Mouse (Mus musculus): ENCODE results near the gene Ttc13.
A peak's percentile ranks its signal among the peaks of the same experiment; 100 is the strongest.

Gene Ttc13

GRCm38 (mm10) chr8:124721862-124722515 lies at the start of gene Ttc13, which contains the start of gene Arv1:
Gene Ttc13, minus strand, starts transcription at chr8:124721983.
Gene Arv1, plus strand, starts transcription at chr8:124722139.
- DNase-seq (ENCODE audit: low read depth, low spot score): peak; percentile 94

- DNase-seq (ENCODE audit: low read depth, low spot score): no peak
Observed at GRCm38 (mm10) chr8:124763061-124763460, 41.3 kb upstream of the Ttc13 start.

GRCm38 (mm10) chr8:124758544-124758943 lies 36.8 kb upstream of the Ttc13 start:
- DNase-seq (ENCODE audit: low read depth, low spot score): no peak

- DNase-seq (ENCODE audit: low read depth, low spot score): no peak
Observed at GRCm38 (mm10) chr8:124756601-124757000, 34.8 kb upstream of the Ttc13 start.

GRCm38 (mm10) chr8:124756153-124756552 lies 34.4 kb upstream of the Ttc13 start:
- no peak for DNase-seq (ENCODE audit: low read depth, low spot score)

- DNase-seq (ENCODE audit: low read depth, low spot score): no peak
Observed at GRCm38 (mm10) chr8:124755481-124755880, 33.7 kb upstream of the Ttc13 start.

- DNase-seq (ENCODE audit: low read depth, low spot score): no peak
Observed at GRCm38 (mm10) chr8:124754792-124755190, 33.0 kb upstream of the Ttc13 start.

GRCm38 (mm10) chr8:124754101-124754791 lies 32.5 kb upstream of the Ttc13 start:
- no peak for DNase-seq (ENCODE audit: low read depth, low spot score)

GRCm38 (mm10) chr8:124752325-124752862 lies 30.6 kb upstream of the Ttc13 start:
- no peak for DNase-seq (ENCODE audit: low read depth, low spot score)

- no peak for DNase-seq (ENCODE audit: low read depth, low spot score)
Observed at GRCm38 (mm10) chr8:124751709-124752173, 30.0 kb upstream of the Ttc13 start, which contains the start of gene Fam89a. Gene Fam89a, minus strand, starts transcription at chr8:124751832.

GRCm38 (mm10) chr8:124751191-124751590 lies 29.4 kb upstream of the Ttc13 start:
- DNase-seq (ENCODE audit: low read depth, low spot score): no peak

- no peak for DNase-seq (ENCODE audit: low read depth, low spot score)
Observed at GRCm38 (mm10) chr8:124746661-124747060, 24.9 kb upstream of the Ttc13 start.

- no peak for DNase-seq (ENCODE audit: low read depth, low spot score)
Observed at GRCm38 (mm10) chr8:124739268-124739667, 17.5 kb upstream of the Ttc13 start.

GRCm38 (mm10) chr8:124735371-124735911 lies 13.7 kb upstream of the Ttc13 start:
- no peak for DNase-seq (ENCODE audit: low read depth, low spot score)

- no peak for DNase-seq (ENCODE audit: low read depth, low spot score)
Observed at GRCm38 (mm10) chr8:124732828-124733227, 11.0 kb upstream of the Ttc13 start.

- DNase-seq (ENCODE audit: low read depth, low spot score): no peak
Observed at GRCm38 (mm10) chr8:124724301-124724700, 2.5 kb upstream of the Ttc13 start.

- no peak for DNase-seq (ENCODE audit: low read depth, low spot score)
Observed at GRCm38 (mm10) chr8:124720938-124721861, 583 bp downstream of the Ttc13 start.

GRCm38 (mm10) chr8:124720133-124720532 lies 1.6 kb downstream of the Ttc13 start:
- DNase-seq (ENCODE audit: low read depth, low spot score): no peak

- no peak for DNase-seq (ENCODE audit: low read depth, low spot score)
Observed at GRCm38 (mm10) chr8:124715736-124716135, 6.0 kb downstream of the Ttc13 start.

GRCm38 (mm10) chr8:124713207-124713606 lies 8.6 kb downstream of the Ttc13 start:
- DNase-seq (ENCODE audit: low read depth, low spot score): no peak

- DNase-seq (ENCODE audit: low read depth, low spot score): no peak
Observed at GRCm38 (mm10) chr8:124705823-124706222, 16.0 kb downstream of the Ttc13 start.
